Mouse (Mus musculus): ENCODE results near the gene Pard3. TPM values are rescaled to one million over a fixed set of nuclear protein-coding genes. Genes with fewer than 3 reads are reported as not detected.

Gene Pard3
- total RNA-seq, 4 experiments from 2014 or later: 27.5 to 30.3 (median 30.2) TPM

- DNase-seq (ENCODE audit: low spot score in 2 of 2): no peak
Measured at GRCm38 (mm10) chr8:127335216-127335615, 271.5 kb downstream of the Pard3 start.

DNA sequence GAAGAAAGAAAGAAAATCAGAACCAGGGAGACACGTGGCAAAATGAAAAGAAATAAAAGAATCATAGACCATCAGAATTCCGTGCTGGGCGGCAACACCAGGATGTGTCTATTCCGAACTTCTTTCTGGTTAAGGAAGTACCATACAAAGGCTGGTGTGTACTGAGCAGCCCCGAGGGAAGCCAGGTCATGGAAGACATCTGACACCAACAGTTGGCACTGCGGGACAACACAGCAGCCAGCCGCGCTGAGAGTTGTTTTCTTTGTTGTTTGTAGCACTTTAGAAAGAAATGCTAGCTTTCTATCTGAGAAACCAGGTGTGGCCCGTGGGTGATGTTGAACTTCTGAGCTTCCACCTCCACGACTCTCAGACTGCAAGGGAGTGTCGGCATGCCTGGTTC lies 274.5 kb downstream of the Pard3 start:
- no peak for DNase-seq (ENCODE audit: low spot score in 2 of 2)

DNA sequence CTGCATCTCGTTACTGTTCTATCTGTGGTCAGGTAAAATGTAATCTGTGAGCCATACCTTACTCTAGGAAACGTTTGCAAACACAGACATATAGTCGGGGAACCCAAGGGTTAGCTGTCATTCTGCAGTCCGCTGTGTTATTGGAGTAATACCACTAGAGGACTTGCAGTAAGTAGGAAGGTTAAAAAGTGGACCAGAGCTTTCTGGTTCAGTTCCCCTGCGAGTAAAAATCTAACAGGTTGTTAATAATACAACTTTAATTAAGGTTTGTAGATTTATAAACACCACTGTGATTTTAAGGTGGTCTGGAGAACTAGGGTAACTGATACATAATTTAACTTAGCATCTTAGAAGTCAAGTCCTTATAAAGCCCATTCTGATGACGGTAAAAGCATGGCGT lies 277.4 kb downstream of the Pard3 start:
- no peak for DNase-seq (ENCODE audit: low spot score in 2 of 2)

GRCm38 (mm10) chr8:127343115-127343514 lies 279.4 kb downstream of the Pard3 start:
- DNase-seq (ENCODE audit: low spot score in 2 of 2): no peak

DNA sequence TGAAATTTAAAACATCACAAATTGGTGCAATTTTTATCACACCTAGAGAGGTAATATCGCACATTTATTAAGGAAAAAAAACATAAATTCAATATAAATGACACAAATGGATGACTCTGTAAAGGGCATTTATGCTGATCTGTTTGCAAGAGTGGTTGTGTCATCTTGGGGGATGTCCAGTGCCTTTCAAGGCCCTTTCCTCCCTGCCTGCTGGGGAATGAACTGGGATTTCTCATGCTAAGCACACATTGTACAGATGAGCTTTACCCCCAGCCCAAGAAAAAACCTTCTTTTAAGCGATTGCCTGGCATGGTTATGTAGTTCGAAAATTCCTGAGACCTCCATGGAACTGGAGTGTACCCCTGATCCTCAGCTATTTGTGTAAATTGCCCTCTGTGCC lies 280.7 kb downstream of the Pard3 start:
- no peak for DNase-seq (ENCODE audit: low spot score in 2 of 2)

DNA sequence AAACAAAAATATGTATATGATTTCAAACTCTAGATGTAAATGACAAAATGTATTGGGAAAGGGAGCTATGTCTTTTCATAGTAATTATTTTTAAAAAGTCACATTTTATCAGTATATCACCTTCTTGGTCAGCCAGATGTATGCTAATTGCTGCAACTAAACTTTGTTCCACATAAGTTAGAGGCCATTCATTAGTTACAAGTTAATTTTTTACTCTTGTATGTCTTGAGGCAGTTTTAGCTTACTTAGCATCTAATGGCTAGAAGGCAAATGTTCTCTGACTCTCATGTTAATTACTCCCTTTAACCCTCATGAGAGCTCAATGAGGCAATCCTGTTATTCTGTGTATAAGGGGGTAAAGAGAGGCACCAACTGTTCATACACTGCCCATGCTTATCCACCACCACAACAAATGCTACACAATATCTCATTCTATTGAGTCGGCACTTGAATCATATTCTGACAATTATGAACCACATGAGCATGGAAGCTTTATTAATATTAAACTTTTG lies 282.3 kb downstream of the Pard3 start:
- DNase-seq (ENCODE audit: low spot score in 2 of 2): no peak

GRCm38 (mm10) chr8:127347890-127348495 lies 284.3 kb downstream of the Pard3 start:
- DNase-seq (ENCODE audit: low spot score in 2 of 2): no peak

- no peak for DNase-seq (ENCODE audit: low spot score in 2 of 2)
Measured at GRCm38 (mm10) chr8:127361796-127362195, 298.1 kb downstream of the Pard3 start.

- no peak for DNase-seq (ENCODE audit: low spot score in 2 of 2)
Measured at GRCm38 (mm10) chr8:127368347-127368746, 304.7 kb downstream of the Pard3 start.

DNA sequence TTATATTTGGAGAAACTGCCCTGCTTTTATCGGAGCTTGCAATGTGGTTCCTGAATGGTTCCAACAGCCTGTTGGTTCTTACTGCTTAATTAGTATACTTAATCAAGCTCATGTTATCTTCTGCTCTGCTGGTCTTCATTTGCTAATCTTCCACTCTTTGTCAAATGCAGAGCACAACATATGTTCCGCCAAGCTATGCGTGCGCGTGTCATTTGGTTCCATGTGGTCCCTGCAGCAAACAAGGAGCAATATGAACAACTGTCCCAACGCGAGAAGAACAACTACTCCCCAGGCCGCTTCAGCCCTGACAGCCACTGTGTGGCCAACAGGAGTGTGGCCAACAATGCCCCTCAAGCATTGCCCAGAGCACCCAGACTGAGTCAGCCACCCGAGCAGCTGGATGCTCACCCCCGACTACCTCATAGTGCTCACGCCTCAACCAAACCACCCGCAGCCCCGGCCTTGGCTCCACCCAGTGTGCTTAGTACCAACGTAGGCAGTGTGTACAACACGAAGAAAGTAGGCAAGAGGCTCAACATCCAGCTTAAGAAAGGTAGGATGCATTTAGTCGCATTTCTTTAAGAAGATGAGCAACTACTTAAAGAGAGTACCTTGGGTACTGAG lies 307.7 kb downstream of the Pard3 start:
- no peak for DNase-seq (ENCODE audit: low spot score in 2 of 2)

GRCm38 (mm10) chr8:127377775-127378174 lies 314.1 kb downstream of the Pard3 start:
- DNase-seq (ENCODE audit: low spot score in 2 of 2): no peak

GRCm38 (mm10) chr8:127378994-127379858 lies 315.5 kb downstream of the Pard3 start:
- DNase-seq (ENCODE audit: low spot score in 2 of 2): no peak

DNA sequence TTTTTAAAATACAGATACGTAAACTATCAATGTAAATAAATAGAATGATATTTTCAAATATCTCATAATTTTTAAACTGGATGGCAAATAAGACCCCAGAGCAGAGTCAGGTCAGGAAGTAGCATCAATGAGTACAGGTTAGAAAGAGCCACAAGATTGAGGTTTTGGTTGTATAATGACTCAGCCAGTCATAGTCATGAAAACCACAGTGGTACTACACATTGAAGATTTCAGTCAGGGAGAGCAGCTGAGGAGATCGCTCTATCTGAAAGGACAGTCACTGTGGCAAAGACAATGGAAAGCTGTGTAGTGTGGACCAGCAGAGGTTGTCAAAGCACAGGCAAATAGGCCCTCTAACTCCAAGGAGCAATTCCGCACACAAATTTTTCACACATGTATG lies 317.6 kb downstream of the Pard3 start:
- no peak for DNase-seq (ENCODE audit: low spot score in 2 of 2)

DNA sequence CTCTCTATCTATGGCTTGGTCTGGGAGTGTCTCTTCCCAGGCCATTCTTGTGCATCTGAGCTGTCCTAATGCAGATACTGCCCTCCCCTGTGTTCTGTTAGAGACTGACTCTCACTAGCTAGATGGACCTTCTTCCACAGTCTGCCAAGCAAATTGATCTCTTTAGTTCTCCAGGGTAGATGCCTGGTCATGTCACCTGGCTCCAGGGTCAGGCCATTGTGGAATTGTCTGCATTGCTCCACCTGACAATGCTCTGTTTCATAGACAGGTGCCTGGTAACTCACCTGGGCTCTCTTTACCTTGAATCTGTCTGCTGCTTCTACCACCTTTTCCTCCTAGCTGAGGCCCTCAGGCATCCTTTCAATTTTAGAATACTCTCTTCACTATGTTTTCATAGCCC lies 329.0 kb downstream of the Pard3 start:
- no peak for DNase-seq (ENCODE audit: low spot score in 2 of 2)

DNA sequence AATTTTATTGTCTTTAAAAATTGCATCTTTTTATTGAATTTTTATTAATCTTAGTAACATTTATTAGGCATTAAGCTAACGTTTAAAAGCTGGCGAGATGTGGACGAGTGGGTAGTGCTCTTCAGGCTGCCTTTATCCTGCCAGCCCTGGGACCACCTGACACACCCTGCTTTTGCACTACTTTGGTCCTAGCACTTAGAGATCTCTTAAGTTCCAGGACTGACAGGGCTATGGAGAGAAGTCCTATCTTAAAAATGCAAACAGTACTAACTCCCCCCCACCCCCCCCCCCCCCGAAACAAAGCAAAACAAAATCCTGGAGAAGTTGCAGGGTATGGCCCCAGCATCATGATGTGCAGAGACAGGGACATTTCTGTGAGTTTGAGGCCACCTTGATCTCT lies 331.8 kb downstream of the Pard3 start:
- DNase-seq (ENCODE audit: low spot score in 2 of 2): no peak

DNA sequence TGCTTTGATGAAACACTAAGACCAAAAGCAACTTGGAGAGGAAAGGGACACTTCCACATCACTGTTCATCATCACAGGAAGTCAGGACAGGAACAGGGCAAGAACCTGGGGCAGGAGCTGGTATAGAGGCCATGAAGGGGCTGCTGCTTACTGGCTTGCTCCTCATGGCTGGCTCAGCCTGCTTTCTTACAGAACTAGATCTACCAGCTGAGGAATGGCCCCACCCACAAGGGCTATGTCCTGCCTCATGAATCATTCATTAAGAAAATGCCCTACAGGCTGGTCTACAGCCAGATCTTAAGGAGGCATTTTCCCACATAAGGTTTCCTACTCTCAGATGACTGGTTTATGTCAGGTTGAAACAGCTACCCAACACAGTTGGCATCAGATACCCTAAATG lies 342.1 kb downstream of the Pard3 start:
- DNase-seq (ENCODE audit: low spot score in 2 of 2): no peak

DNA sequence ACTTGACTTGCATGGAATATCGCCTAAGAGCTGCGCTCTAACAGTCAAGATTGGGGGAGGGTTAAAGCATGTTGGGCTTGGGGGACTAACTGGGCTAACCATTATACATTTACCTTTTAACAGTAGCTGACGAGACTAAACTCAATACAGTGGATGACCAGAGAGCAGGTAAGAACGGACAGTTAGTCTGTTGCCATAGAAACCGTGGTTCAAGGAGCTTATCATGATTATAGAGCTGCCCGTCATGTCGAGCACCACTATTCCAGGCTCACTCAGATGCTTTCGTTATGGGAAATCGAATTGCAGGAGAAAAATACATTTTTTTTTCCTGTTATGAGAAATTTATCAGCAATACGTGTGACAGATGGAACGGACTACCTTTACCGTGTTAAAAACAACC lies 346.9 kb downstream of the Pard3 start:
- no peak for DNase-seq (ENCODE audit: low spot score in 2 of 2)

GRCm38 (mm10) chr8:127411190-127411848 lies 347.6 kb downstream of the Pard3 start:
- DNase-seq (ENCODE audit: low spot score in 2 of 2): no peak

DNA sequence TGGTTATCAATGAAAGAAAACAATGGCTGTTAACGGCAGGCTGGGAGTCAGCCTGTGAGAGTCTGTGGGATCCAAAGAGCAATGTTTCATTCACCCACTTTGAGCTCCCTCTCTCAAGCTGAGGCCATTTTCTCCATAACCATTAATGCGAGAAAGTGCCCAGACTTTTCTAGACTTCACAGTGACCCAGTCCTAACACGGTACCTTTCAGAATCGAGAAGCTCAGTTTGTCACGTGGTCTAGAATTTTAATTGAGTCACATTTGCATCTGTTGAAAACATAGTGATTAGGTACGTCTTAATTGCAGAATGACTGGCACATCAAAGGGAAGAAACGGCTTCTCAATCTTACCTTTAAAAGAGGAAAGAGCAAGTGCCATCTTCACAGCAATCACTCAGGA lies 359.3 kb downstream of the Pard3 start:
- DNase-seq (ENCODE audit: low spot score in 2 of 2): no peak

DNA sequence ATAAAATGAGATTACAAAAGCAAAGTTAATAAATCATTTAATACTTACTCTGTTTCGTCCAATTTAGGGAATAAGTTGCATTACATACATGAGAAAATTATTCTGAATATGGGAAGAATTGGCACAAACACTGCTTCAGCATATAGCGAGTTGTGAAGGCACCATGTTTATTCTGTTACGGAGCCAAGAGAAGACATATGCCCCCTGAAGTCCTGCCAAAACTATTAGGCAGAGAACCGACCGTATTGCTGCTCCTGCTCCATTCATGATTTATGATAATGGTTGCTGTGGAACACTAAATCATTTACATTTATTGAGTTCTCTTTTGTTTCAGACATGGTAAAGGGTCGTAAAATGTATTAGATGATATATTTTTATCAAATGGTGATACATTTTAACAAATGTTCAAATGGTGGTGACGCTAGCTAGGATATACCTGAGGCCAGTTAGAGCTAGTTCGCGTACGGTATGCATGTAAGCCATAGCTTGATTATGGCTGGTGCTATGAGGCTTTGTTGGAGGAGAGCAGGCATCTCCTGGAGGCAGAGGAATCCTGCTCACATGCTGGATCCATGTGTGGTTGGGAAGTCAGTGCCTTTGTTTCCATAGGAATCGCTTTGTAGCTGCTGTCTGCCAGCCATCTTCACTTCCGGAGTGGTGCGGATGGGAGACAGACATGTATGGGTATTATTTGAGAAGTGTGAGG lies 360.7 kb downstream of the Pard3 start:
- DNase-seq (ENCODE audit: low spot score in 2 of 2): no peak

DNA sequence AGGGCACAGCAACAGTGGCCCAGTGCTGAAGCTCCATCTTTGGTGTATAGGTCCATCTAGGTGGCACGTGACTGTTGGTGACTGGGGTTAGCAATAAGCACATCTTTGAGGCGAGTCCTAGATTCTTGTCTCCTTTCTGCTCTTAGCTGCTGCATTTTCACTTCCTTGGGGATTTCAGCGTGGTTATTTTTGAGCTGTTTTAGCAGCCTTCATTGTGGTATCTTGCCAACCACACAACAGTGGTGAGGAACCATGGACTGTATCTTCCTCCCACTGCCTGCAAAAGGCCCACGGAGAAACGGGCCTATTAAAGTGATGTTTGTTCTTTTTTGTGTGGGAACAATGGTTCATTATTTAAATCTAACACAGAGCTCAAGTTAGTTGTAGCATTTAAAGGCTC lies 363.2 kb downstream of the Pard3 start:
- no peak for DNase-seq (ENCODE audit: low spot score in 2 of 2)

Measured in gastrocnemius, adult 8-10 months (tissue).